Mouse (Mus musculus) brain, embryonic 14.5 days (tissue): ENCODE results near the gene Dcst2. TPM values are rescaled to one million over a fixed set of nuclear protein-coding genes. Genes with fewer than 3 reads are reported as not detected.
A peak's percentile ranks its signal among the peaks of the same experiment; 100 is the strongest.

ENCODE experiments used
- DNase-seq: peaks from one replicate; pipeline ENCODE4 v3.0.0-alpha.2; 2011; ENCODE audit warnings: low read depth
- CTCF ChIP-seq: fragments of 200-500 bp; IDR thresholded peaks from 2 replicates; pipeline ENCODE4 v1.5.1; 2012; ENCODE audit warnings: inconsistent platforms, mild to moderate bottlenecking, moderate library complexity, borderline replicate concordance; ENCODE audit not compliant: insufficient read depth, insufficient read length; ENCODE audit errors: extremely low read depth
- POLR2A ChIP-seq: fragments of 200-500 bp; IDR thresholded peaks from 2 replicates; pipeline ENCODE4 v1.6.1; 2012; ENCODE audit warnings: mild to moderate bottlenecking, inconsistent platforms, borderline replicate concordance; ENCODE audit not compliant: poor library complexity, insufficient read depth, insufficient read length, severe bottlenecking; ENCODE audit errors: extremely low read depth
- polyA plus RNA-seq: library from polyadenylated mRNA; depleted of rRNA; stranded (reverse); fragments of >200 nt; gene quantifications from 2 replicates; pipeline ENCODE4 v1.2.3, GENCODE M21; 2012

The Dcst2 gene
- polyA plus RNA-seq, 1 experiment = 0.38 TPM

DNA sequence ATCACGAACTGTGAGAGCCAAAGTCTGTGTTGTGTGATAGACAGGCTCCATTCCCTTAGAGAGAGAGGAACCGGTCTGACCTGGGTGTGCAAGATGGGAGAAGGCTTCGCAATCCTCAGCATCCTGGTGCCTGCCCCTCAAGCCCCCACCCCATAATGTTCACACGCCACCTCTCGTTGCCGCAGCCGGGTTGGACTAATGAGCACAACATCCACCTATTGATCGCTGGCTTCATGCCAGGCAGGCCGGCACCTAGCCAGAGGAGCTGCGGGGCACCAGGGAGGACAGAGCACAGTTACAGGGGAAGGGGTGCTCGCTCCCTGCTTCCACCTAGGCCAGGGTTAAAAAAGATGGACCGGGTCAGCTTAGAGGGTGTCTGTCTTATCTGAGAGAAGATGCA, 29.3 kb upstream of the Dcst2 start:
- DNase-seq = peak; percentile 62
- TF ChIP-seq POLR2A (no peak), CTCF (no peak)

DNA sequence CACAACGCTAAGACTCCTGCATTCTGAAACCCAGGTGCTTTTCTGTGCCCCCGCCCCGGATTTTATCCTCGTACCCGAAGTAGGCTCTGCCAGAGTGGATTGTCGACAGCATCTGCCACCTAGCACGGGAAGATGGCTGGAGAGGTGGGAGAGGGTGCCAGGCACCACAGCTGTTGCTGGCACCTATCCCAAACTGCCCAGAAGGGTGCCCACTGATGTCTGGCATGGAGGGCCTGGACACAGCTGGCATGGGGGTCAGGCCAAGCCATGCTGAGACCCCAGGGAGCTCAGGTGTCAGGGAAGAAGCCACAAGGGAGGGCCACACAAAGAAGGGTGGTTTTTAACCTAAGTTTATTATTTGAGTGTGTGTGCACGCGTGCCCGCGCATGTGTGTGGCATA, 28.7 kb upstream of the Dcst2 start:
- no peak for TF ChIP-seq CTCF
- no peak for TF ChIP-seq POLR2A
- peak; percentile 46 for DNase-seq

DNA sequence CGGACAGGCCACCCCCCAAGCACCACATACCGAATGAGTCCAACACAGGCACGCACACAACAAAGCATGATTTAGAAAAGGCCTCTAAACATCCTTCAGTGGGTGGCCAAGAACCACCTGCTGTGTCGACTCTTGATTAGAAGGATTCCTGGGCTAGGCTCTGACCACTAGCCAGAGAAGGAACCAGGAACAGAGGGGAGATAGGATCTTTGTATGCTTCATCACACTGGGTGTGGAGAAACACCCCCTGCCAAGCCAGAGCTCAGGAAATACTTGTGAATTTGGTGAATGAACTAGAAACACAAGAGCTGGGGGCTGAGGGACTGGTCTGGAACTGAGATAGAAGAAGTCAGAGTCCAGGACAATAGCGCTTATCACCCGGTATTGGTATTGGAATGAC, 25.2 kb upstream of the Dcst2 start:
- TF ChIP-seq POLR2A = no peak
- no peak for TF ChIP-seq CTCF
- DNase-seq = peak; percentile 25

DNA sequence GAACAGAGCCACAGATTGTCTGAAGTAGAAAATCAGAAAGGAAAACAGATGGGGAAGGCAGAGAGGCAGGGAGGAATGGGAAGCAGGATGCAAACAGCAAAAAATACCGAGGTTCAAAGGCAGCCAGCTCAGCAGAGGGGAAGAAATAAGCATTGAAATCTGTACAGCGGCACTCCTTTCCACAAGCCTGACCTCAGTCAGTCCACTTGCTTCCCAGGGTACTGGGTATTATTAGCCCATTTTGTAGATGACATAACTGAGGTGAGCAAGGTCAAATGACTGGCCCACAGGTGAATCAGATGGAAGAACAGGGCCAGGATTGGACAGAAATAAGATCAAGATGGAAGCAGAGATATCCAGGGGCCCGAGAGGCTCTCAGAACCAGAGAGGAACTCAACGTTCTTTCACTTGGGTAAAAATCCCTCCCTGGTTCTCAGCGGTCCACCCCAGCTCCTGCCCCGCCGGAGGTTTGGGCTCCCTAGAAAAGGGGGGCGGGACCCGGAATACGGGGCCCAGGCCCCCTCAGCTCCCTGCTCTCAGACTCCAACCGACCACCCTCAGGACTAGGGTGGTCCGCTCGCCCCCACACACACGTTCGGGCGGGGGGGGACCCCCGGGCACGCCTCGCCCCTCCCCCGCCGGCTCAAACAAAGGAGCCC, 24.6 kb upstream of the Dcst2 start:
- TF ChIP-seq CTCF = no peak
- no peak for TF ChIP-seq POLR2A
- DNase-seq = peak; percentile 37

DNA sequence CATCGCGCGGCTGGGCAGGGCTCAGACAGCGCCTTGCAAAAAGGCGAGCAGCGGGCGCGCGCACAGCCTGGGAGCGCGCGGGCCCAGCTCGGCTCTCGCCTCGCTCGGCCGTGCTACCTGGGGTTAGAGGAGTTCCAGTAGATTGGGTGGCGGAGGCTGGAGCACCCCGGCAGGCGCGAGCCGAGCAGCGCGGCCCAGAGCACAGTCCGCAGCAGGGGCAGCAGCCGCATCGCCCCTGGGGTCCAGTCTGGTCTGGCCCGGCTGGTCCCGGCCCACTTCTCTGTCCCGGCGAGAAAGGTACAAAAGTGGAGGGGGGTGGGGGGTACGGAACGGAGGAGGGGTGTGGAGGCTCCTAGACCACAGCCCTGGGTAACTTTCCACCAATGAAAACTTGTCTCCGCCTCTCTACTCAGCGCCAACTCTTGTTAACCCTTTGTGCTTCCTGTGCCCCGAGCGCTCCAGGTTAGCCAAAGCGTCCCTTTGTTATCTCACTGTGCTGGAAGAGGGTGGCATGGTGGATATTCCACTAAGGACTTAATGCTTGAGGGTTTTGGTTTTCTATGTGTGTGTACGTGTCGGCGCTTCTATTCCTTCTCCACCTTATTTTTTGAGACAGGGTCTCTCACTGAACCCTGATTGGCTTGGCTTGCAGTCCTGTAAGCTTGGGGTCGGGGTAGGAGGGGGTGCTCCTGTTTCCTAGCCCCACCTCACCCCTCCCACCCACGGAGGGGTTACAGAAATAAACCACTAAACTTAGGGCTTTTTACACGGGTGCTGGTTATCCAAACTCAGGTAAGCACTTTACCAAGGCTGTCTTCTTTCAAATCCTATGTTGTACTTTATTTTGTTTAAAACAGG, 23.8 kb upstream of the Dcst2 start, which contains the start of gene Efna4:
Gene Efna4 (minus strand): TSS at position 308 of the 858 bp plus-strand sequence.
- peak; percentile 90 for DNase-seq
- TF ChIP-seq CTCF (no peak), POLR2A (0 out of 2 replicates have a peak, but pooled peaks have one; percentile 46)

DNA sequence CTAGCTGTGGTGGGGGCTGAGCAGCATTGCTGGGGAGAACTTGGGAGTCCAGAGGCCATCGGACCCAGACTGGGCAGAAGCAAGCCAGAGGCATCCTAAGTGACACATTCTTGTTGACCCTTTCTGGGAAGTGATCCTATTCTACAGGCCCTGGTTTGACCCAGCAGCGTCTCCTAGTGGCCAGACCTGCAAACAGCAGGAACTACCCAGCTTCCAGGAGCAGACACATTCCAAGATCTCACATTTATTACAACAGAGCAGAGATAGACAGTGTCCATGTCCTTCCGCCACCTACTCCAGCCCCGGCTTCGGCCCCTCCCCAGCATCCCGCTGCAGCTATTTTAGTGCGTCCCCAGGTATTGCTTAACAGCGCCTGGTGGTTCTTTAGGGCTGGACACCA, 22.4 kb upstream of the Dcst2 start:
- peak; percentile 73 for DNase-seq
- no peak for TF ChIP-seq POLR2A
- peak; percentile 88 for TF ChIP-seq CTCF

DNA sequence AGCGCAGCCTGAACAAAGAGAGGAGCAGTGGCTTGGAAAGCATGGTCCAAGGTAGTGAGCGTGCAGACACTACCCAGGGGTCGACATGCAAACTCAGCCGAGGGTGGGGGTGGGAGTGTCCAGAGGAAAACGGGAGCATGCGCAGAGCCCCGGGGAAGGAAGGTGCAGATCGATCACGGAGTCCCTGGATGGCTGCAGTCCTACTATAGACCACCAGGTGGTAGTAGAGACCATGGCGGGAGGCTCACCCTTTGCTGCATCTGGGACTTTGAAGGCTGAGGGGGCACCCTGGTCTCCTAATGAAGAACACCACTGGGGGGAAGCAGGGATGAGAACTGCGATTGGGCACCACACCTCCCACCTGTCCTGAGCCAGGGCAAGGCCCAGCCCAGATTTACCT, 21.3 kb upstream of the Dcst2 start:
- DNase-seq = peak; percentile 88
- TF ChIP-seq POLR2A (no peak), CTCF (peak; percentile 96)

DNA sequence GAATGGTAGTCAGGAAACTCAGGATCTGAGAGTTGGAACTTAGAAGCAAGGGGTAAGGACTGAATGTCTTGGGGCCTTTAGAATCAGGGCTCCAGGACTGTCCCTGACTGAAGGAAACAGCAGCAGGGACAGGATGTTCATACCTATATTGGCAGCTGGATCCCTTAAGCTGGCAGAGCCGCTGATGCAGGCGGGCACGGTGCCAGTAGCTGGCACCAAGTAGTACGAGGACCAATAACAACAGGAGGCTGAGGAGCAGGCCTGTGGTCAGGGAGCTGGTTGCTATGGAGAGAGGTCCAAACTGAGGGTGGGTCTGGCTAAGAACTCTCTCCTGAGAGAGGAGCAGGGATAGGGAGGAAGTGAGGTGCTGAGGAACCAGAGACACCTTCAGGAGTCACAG, 20.0 kb upstream of the Dcst2 start:
- DNase-seq = no peak
- no peak for TF ChIP-seq POLR2A
- no peak for TF ChIP-seq CTCF

DNA sequence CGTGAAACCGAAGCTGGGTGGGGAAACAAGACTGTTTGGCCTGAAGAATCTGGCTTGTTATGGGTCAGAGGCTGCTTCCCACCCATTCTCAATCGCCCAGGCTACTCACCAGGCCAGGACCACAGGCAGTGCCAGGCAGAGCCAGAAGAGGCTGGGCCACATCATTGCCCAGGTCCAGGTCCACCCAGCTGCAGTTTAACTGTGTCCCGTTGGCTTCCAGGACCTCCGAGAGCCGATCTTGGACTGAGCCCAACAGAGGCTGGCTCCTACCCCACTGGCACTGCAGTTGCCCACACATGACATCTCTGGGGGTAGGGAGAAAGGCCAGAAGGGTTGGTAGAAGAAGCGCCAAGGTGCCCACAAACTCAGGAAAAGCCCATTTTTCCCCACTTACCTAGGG, 18.5 kb upstream of the Dcst2 start:
- TF ChIP-seq POLR2A (no peak), CTCF (no peak)
- no peak for DNase-seq

DNA sequence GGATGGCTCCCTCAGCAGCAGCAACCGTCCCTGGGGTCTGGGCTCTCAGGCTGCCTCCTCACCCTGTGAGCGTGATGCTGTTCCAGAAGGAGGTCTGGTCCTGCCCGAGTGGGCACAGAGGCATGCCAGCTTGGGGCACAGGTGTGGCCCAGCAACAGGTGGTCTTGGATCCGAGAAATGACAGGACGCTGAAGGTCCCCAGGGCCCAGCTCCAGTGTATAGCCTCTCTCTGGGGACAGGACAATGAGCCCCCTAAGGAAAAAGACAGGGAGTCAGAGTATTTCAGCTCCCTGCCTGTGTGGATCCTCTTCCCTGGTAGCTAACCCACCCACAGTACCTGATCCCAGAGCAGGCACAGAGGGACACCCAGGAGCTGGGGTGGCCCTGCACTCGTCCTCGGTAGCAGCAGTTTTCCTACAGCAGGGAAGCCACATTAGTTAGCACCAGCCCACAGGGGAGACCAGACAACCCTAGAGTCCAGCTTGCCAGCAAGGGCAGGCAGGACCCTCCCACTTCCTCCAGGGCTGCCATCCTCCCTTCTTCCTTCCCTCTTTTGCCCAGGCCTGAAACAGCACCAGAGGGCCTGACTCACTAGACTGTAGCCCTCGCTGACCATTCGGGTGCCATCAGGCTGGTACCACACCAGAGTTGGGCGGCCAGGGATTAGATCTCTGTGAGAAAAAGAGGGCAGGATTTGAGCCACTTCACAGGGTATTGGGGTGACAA, 14.8 kb upstream of the Dcst2 start:
- no peak for DNase-seq
- TF ChIP-seq CTCF (no peak), POLR2A (no peak)

DNA sequence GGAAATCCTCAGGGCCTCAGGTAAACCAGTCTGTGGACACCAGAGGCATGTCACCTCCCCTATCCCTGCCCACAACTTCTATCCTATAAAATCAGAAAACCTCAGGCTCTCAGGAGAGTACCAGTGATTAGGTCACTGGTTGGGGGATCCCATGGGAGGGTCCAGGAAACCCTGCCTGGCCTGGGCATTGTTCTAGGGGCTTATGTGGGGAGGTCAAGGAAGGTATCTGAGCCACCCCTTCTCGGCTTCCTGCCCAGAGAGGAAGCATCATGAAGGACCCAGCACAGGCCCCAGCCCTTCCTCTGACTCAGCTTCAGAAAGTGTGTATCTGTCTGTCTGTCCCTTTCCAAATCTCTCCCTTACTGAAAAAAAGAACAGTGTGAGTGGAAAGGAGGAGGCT, 13.9 kb upstream of the Dcst2 start:
- no peak for DNase-seq
- TF ChIP-seq CTCF (no peak), POLR2A (no peak)
